Mouse (Mus musculus) embryonic facial prominence, embryonic 11.5 days (tissue): ENCODE measurements around the gene Gm6614. TPM values are rescaled to one million over a fixed set of nuclear protein-coding genes. Genes with fewer than 3 reads are reported as not detected.

Experiments used
- polyA plus RNA-seq: library from polyadenylated mRNA; unstranded; fragments of >200 nt; fragmentation: Nextera tagmentation; extraction: Ambion mirVana; gene quantifications from 2 replicates; pipeline ENCODE4 v1.2.1, GENCODE M21; 2014

Gm6614 gene
- polyA plus RNA-seq, 1 experiment from 2014 or later, result not detected

Other genes starting within 250 kb of the Gm6614 start
- gene Gm5724, start 237.6 kb downstream of the Gm6614 start, polyA plus RNA-seq, result not detected in 2 replicates
- gene Slco1a4, start 155.2 kb downstream of the Gm6614 start, polyA plus RNA-seq, result not detected in 2 replicates
- gene Slco1a1, start 64.5 kb downstream of the Gm6614 start, polyA plus RNA-seq, result not detected in 2 replicates
- gene Slco1a6, start 197.1 kb upstream of the Gm6614 start, polyA plus RNA-seq, result not detected in 2 replicates